Mouse (Mus musculus) limb, embryonic 15.5 days (tissue): ENCODE measurements around the gene Cd40lg. TPM values are rescaled to one million over a fixed set of nuclear protein-coding genes. Genes with fewer than 3 reads are reported as not detected.

Source experiments
- ATAC-seq: fragments of 200-750 bp; cut with Nextera tagmentation; 2 replicates; pipeline ENCODE4 v1.8.0; 2017; ENCODE audit warnings: low read depth, moderate TSS enrichment; ENCODE audit not compliant: insufficient number of reproducible peaks, low FRiP score, low TSS enrichment
- H3K27ac ChIP-seq: fragments of 300-500 bp; sonication (generic); 2 replicates; pipeline ENCODE4 v1.5.1; 2015; ENCODE audit warnings: moderate library complexity, mild to moderate bottlenecking, inconsistent platforms
- H3K27me3 ChIP-seq: fragments of 300-500 bp; sonication (generic); 2 replicates; pipeline ENCODE4 v1.6.1; 2015; ENCODE audit warnings: inconsistent platforms
- H3K36me3 ChIP-seq: fragments of 300-500 bp; sonication (generic); 2 replicates; pipeline ENCODE4 v1.6.1; 2015; ENCODE audit warnings: inconsistent platforms
- H3K4me1 ChIP-seq: fragments of 300-500 bp; sonication (generic); 2 replicates; pipeline ENCODE4 v1.6.1; 2015; ENCODE audit warnings: inconsistent platforms
- H3K4me2 ChIP-seq: fragments of 300-500 bp; sonication (generic); 2 replicates; pipeline ENCODE4 v1.6.1; 2015; ENCODE audit warnings: mild to moderate bottlenecking, inconsistent platforms
- H3K4me3 ChIP-seq: fragments of 300-500 bp; sonication (generic); 2 replicates; pipeline ENCODE4 v1.5.1; 2015; ENCODE audit warnings: mild to moderate bottlenecking, inconsistent platforms
- H3K9ac ChIP-seq: fragments of 300-500 bp; sonication (generic); 2 replicates; pipeline ENCODE4 v1.6.1; 2015; ENCODE audit warnings: inconsistent platforms
- H3K9me3 ChIP-seq: fragments of 300-500 bp; sonication (generic); 2 replicates; pipeline ENCODE4 v1.6.1; 2016; ENCODE audit warnings: inconsistent platforms
- WGBS: fragments of 180-500 bp; shearing (Covaris S2); methylation state at CpG from one replicate; pipeline ENCODE4 v1.1.7; 2015; 5-methylcytosine and 5-hydroxymethylcytosine counted together
- polyA plus RNA-seq: library from polyadenylated mRNA; unstranded; fragments of >200 nt; fragmentation: Nextera tagmentation; extraction: Ambion mirVana; gene quantifications from 2 replicates; pipeline ENCODE4 v1.2.1, GENCODE M21; 2015

The Cd40lg gene
- polyA plus RNA-seq: not detected in 2 replicates

GRCm38 (mm10) chrX:57211876-57212275 is at the start of gene Cd40lg:
TSS of gene Cd40lg (plus strand) at chrX:57212143.
- H3K9ac ChIP-seq: no peak within 1 kb of the TSS
- H3K36me3 ChIP-seq: no peaks in the 10 kb centered on the region
- 89% methylated on average over 9 of the region's 9 CpGs for WGBS
- no peaks in the 10 kb centered on the region for H3K9me3 ChIP-seq
- no peak within 1 kb of the TSS for H3K27ac ChIP-seq
- no peak within 1 kb of the TSS for H3K4me3 ChIP-seq
- H3K4me2 ChIP-seq: no peak within 1 kb of the TSS
- no peak for ATAC-seq
- no peaks in the 10 kb centered on the region for H3K27me3 ChIP-seq
- no peaks in the 10 kb centered on the region for H3K4me1 ChIP-seq

- no peak for ATAC-seq
- Histone ChIP-seq H3K27ac (no peak overlapping the region), H3K9ac (no peak overlapping the region), H3K4me1 (no peaks in the 10 kb centered on the region), H3K4me3 (no peak overlapping the region), H3K9me3 (no peaks in the 10 kb centered on the region), H3K4me2 (no peak overlapping the region), H3K27me3 (no peaks in the 10 kb centered on the region), H3K36me3 (no peaks in the 10 kb centered on the region)
- WGBS: 61% methylated on average over 1 of the region's 1 CpGs
These were observed 45.4 kb upstream of the Cd40lg start for GRCm38 (mm10) chrX:57166549-57166948.

- Histone ChIP-seq H3K9me3 (no peaks in the 10 kb centered on the region), H3K36me3 (no peaks in the 10 kb centered on the region), H3K27me3 (no peaks in the 10 kb centered on the region), H3K4me1 (no peaks in the 10 kb centered on the region), H3K4me2 (no peak overlapping the region), H3K27ac (no peak overlapping the region), H3K4me3 (no peak overlapping the region), H3K9ac (no peak overlapping the region)
- no peak for ATAC-seq
These were observed 40.7 kb upstream of the Cd40lg start for GRCm38 (mm10) chrX:57171269-57171668.

- no peak overlapping the region for H3K4me2 ChIP-seq
- H3K4me3 ChIP-seq: no peak overlapping the region
- H3K27me3 ChIP-seq: no peaks in the 10 kb centered on the region
- no peak overlapping the region for H3K27ac ChIP-seq
- H3K9me3 ChIP-seq: no peaks in the 10 kb centered on the region
- 93% methylated on average over 13 of the region's 13 CpGs for WGBS
- no peak for ATAC-seq
- H3K36me3 ChIP-seq: no peaks in the 10 kb centered on the region
- H3K9ac ChIP-seq: no peak overlapping the region
- H3K4me1 ChIP-seq: no peaks in the 10 kb centered on the region
These were observed 34.6 kb upstream of the Cd40lg start for GRCm38 (mm10) chrX:57177225-57177779.

- no peaks in the 10 kb centered on the region for H3K36me3 ChIP-seq
- H3K4me1 ChIP-seq: no peaks in the 10 kb centered on the region
- 83% methylated on average over 2 of the region's 2 CpGs for WGBS
- ATAC-seq: no peak
- H3K27me3 ChIP-seq: no peaks in the 10 kb centered on the region
- H3K4me3 ChIP-seq: no peak overlapping the region
- H3K27ac ChIP-seq: no peak overlapping the region
- no peak overlapping the region for H3K4me2 ChIP-seq
- H3K9ac ChIP-seq: no peak overlapping the region
- no peaks in the 10 kb centered on the region for H3K9me3 ChIP-seq
These were observed 29.5 kb upstream of the Cd40lg start for GRCm38 (mm10) chrX:57182470-57182869.

- Histone ChIP-seq H3K36me3 (no peaks in the 10 kb centered on the region), H3K27me3 (no peaks in the 10 kb centered on the region), H3K27ac (no peak overlapping the region), H3K9me3 (no peaks in the 10 kb centered on the region), H3K9ac (no peak overlapping the region), H3K4me2 (no peak overlapping the region), H3K4me3 (no peak overlapping the region), H3K4me1 (no peaks in the 10 kb centered on the region)
- ATAC-seq: no peak
- WGBS: 88% methylated on average over 3 of the region's 3 CpGs
These were observed 28.6 kb upstream of the Cd40lg start for GRCm38 (mm10) chrX:57183359-57183758.

- H3K9ac ChIP-seq: no peak overlapping the region
- no peaks in the 10 kb centered on the region for H3K4me1 ChIP-seq
- no peak overlapping the region for H3K4me2 ChIP-seq
- no peak overlapping the region for H3K27ac ChIP-seq
- WGBS: 89% methylated on average over 8 of the region's 8 CpGs
- no peak for ATAC-seq
- no peaks in the 10 kb centered on the region for H3K36me3 ChIP-seq
- H3K4me3 ChIP-seq: no peak overlapping the region
- H3K9me3 ChIP-seq: no peaks in the 10 kb centered on the region
- H3K27me3 ChIP-seq: no peaks in the 10 kb centered on the region
These were observed 24.6 kb upstream of the Cd40lg start for GRCm38 (mm10) chrX:57187301-57187700.

GRCm38 (mm10) chrX:57189335-57189734 is 22.6 kb upstream of the Cd40lg start:
- H3K4me2 ChIP-seq: no peak overlapping the region
- ATAC-seq: no peak
- no peaks in the 10 kb centered on the region for H3K9me3 ChIP-seq
- H3K4me1 ChIP-seq: no peaks in the 10 kb centered on the region
- no peak overlapping the region for H3K4me3 ChIP-seq
- H3K9ac ChIP-seq: no peak overlapping the region
- no peaks in the 10 kb centered on the region for H3K36me3 ChIP-seq
- no peaks in the 10 kb centered on the region for H3K27me3 ChIP-seq
- no peak overlapping the region for H3K27ac ChIP-seq
- WGBS: 68% methylated on average over 5 of the region's 5 CpGs

- no peaks in the 10 kb centered on the region for H3K36me3 ChIP-seq
These were observed 15.6 kb upstream of the Cd40lg start for GRCm38 (mm10) chrX:57196319-57196718.

GRCm38 (mm10) chrX:57198036-57198435 is 13.9 kb upstream of the Cd40lg start:
- no peaks in the 10 kb centered on the region for H3K9me3 ChIP-seq
- no peak overlapping the region for H3K9ac ChIP-seq
- no peak for ATAC-seq
- WGBS: 42% methylated on average over 2 of the region's 2 CpGs
- no peak overlapping the region for H3K4me3 ChIP-seq
- no peaks in the 10 kb centered on the region for H3K4me1 ChIP-seq
- no peak overlapping the region for H3K4me2 ChIP-seq
- H3K27me3 ChIP-seq: no peaks in the 10 kb centered on the region
- no peaks in the 10 kb centered on the region for H3K36me3 ChIP-seq
- H3K27ac ChIP-seq: no peak overlapping the region

More at GRCm38 (mm10) chrX:57196319-57196718, 15.6 kb upstream of the Cd40lg start:
- H3K9ac ChIP-seq: no peak overlapping the region
- WGBS: 76% methylated on average over 9 of the region's 9 CpGs
- no peak for ATAC-seq
- H3K27me3 ChIP-seq: no peaks in the 10 kb centered on the region
- no peak overlapping the region for H3K4me3 ChIP-seq
- H3K27ac ChIP-seq: no peak overlapping the region
- H3K9me3 ChIP-seq: no peaks in the 10 kb centered on the region
- H3K4me1 ChIP-seq: no peaks in the 10 kb centered on the region
- no peak overlapping the region for H3K4me2 ChIP-seq

GRCm38 (mm10) chrX:57200397-57200796 is 11.5 kb upstream of the Cd40lg start:
- no peak for ATAC-seq
- no peaks in the 10 kb centered on the region for H3K27me3 ChIP-seq
- no peaks in the 10 kb centered on the region for H3K9me3 ChIP-seq
- no peaks in the 10 kb centered on the region for H3K4me1 ChIP-seq
- no peak overlapping the region for H3K4me2 ChIP-seq
- H3K36me3 ChIP-seq: no peaks in the 10 kb centered on the region
- H3K27ac ChIP-seq: no peak overlapping the region
- H3K9ac ChIP-seq: no peak overlapping the region
- H3K4me3 ChIP-seq: no peak overlapping the region
- WGBS: 56% methylated on average over 2 of the region's 2 CpGs

- WGBS: 80% methylated on average over 1 of the region's 1 CpGs
- Histone ChIP-seq H3K4me3 (no peak overlapping the region), H3K36me3 (no peaks in the 10 kb centered on the region), H3K27me3 (no peaks in the 10 kb centered on the region), H3K9me3 (no peaks in the 10 kb centered on the region), H3K9ac (no peak overlapping the region), H3K4me1 (no peaks in the 10 kb centered on the region), H3K27ac (no peak overlapping the region), H3K4me2 (no peak overlapping the region)
- no peak for ATAC-seq
These were observed 1.4 kb upstream of the Cd40lg start for GRCm38 (mm10) chrX:57210591-57210990.

GRCm38 (mm10) chrX:57212862-57213261 is 919 bp downstream of the Cd40lg start:
- Histone ChIP-seq H3K27ac (no peak overlapping the region), H3K4me3 (no peak overlapping the region), H3K9ac (no peak overlapping the region), H3K27me3 (no peaks in the 10 kb centered on the region), H3K9me3 (no peaks in the 10 kb centered on the region), H3K4me2 (no peak overlapping the region), H3K4me1 (no peaks in the 10 kb centered on the region), H3K36me3 (no peaks in the 10 kb centered on the region)
- 74% methylated on average over 3 of the region's 3 CpGs for WGBS
- ATAC-seq: no peak
